Mouse (Mus musculus) frontal cortex, postnatal 36 days (tissue): ENCODE measurements at regions not wholly inside any gene's neighbourhood (a gene's known extent, or its start where the extent isn't known, plus 50 kb on each side); places are given as distances from the start of the nearest gene placed in this dataset.

Source experiments
- DNase-seq, 2 experiments: peaks; one replicate each; pipeline ENCODE4 v3.0.0; 2022; ENCODE audit warnings: low spot score in 2 of 2

DNA sequence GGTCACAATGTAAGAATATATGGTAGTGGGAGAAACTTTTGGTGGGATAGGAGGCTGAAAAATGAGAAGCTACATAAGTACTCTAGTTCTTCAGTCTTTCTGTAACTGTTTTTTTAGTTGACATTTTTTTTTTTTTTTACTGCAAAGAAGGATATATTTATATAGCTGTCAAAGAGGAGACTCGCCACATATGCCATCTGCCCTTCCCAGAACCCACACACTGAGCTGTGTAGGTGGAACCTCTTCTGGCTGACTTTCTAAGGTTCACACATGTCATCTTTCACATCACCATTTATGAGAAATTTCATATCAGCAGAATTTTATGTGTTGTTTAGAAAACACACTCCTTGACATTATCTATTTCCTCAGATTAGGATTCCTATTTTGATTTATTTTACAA lies 574.7 kb downstream of the Gm37988 start:
- DNase-seq: peak; percentile 8 to 52
